Mouse (Mus musculus) thymus, postnatal 36 days (tissue): ENCODE measurements around the gene Dohh.

Experiments
- DNase-seq, 2 experiments: peaks; one replicate each; pipeline ENCODE4 v3.0.0; 2022; ENCODE audit warnings: mixed read lengths in 2 of 2

Gene Dohh

GRCm38 (mm10) chr10:81385603-81386306 is 1.5 kb downstream of the Dohh start:
- DNase-seq = no peak

DNA sequence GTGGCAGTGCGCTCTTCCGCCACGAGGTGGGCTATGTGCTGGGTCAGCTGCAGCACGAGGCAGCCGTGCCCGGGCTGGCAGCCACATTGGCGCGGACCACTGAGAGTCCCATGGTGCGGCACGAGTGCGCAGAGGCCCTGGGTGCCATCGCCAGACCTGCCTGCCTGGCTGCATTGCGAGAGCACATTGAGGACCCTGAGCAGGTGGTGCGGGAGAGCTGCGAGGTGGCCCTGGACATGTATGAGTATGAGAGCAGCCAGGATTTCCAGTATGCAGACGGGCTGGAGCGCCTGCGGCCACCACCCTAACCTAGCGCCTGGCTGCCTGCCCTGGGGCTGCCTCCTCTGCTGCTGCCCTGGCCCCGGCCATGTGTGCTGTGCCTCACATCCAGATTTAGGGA is 3.5 kb downstream of the Dohh start:
- DNase-seq = no peak

GRCm38 (mm10) chr10:81388505-81389055 is 4.4 kb downstream of the Dohh start, which contains the start of gene Gm48552:
Gene Gm48552, plus strand, starts transcription at chr10:81389005.
- no peak for DNase-seq

DNA sequence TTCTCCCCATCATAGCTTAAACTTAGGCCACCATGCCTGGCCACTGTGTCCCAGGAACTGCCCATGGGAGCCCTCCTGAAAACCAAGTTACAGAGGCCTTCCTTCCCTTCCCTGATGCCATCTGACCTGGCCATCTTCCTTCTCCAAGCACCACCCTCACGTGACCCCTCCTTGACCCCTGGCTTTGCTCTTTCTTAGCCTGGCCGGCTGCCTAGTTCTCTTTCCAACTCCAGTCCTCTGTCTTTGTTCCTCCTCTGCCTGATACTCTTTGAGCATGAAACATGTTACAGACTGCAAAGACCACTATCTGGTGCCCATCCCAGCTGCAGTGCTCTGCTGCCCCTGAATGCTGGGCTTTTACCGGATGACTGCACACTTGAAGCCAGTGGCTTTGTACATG is 5.1 kb downstream of the Dohh start:
- no peak for DNase-seq

DNA sequence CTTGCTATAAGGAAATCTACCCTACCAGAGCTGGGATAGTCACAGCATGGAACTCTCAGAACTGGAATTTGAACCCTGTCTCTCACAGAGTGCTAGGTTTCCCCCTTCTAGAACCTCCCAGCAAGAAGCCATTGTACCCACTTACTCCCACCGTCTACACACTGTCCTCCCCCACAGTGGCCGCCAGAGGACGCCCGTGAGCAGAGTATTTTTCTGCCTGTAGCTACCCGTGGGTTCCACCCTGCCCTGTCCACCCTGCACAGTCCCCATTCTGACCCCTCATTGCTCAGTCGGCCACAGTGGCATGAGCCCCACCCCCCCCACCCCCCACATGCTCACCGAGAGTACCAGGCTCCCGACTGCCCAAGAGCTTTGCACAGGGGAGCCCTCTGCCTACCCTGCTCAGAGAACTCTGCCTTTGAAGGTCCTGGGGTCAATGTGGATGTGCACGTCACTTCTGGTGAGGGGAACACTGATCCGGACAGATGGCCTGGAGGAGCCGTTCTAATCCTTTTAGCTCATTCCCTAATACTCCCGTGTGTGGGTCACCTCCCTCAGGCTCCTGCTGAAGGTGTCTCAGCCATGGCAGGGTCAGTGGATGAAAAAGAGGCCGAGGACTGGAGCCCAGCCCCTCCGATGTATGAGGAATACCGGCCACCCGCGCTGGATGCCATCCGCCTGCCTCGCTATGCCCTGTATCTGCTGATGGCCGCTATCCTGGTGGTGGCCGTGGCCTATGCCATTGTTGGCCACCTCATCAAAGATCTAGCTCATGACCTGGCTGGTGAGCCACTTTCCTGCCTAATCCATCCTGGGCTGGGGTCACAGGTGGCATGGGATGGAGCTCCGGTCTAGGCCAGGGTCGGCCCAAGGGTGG is 5.8 kb downstream of the Dohh start:
- peak; percentile 72 to 79 for DNase-seq

DNA sequence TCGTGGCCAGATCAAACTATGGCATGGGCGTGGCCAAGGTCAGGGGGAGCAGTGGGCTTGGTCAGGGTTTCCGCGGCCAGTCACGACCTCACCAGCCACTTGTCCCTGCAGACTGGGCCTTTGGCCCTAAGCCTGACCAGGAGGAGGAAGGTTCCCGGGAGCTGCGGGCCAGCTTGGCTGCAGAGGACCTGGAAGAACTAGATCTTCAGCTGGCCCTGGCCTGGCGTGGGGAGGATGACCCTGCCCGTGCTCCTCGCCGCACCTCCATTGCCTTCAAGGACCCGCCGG is 6.4 kb downstream of the Dohh start:
- no peak for DNase-seq

DNA sequence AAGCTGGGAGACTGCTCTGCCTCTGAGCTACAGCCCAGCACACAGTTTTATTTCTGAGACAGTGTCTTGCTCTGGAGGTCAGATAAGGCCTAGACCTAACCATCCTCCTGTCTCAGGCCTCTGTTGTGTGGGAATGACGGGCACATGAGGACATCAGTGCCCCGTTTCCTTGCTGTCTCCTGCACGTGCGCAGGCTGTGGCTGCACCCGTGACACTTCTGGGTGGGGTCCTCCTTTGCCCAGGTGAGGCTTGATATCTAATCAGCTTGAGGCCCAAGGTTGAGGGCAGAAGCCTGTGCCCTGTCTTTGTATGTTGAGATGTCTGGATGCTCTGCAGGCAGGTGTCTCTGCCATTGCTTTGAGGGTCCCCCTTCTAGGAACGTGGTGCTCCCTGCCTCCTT is 8.0 kb downstream of the Dohh start:
- DNase-seq = no peak

DNA sequence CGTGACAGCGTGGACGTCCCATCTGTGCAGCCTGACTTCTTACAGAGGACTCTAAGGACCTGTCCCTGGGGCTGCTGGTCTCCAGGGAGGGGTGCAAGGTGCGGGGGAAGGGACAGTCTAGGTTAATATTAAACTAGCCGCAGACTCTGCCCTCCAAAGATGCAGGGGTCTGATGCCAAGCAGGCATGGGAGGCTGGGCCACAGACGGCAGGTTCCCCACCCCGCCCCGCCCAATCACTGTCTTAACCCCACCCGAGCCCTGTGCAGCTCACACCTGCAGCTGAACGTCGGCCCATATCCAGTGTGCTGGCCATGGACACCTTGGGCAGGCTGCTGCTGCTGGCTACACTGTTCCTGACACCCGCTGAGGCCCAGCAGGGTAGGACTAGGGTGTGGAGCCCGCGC is 8.6 kb downstream of the Dohh start, which contains the start of gene Smim24:
Smim24 (plus strand) TSS at position 271 of the 405 bp plus-strand sequence.
- DNase-seq = no peak

GRCm38 (mm10) chr10:81393456-81394063 is 9.3 kb downstream of the Dohh start:
- DNase-seq = peak; percentile 75 to 80

- peak; percentile 67 to 72 for DNase-seq
Measured at GRCm38 (mm10) chr10:81395127-81395526, 10.9 kb downstream of the Dohh start.

DNA sequence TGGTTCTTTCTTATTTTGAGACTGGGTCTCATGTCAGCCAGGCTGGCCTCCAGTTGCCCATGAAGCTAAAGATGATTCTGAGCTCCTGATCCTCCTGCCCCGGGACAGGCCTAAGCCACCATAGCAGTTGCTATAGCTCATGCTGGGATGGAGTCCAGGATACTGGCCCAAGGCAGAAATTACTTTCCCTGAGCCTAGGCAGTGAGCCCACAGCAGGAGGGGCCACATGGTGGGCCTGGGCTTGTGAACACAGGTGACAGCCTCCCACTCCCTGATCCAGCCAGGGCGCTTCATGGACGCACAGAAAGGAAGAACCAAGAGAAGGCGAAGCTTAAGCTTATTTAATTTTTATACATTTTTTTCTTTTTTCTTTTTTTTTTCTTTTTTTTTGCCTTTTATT is 11.6 kb downstream of the Dohh start:
- DNase-seq = no peak

GRCm38 (mm10) chr10:81396749-81397148 is 12.5 kb downstream of the Dohh start:
- DNase-seq = peak in 1 of 2 experiments; percentile 51

DNA sequence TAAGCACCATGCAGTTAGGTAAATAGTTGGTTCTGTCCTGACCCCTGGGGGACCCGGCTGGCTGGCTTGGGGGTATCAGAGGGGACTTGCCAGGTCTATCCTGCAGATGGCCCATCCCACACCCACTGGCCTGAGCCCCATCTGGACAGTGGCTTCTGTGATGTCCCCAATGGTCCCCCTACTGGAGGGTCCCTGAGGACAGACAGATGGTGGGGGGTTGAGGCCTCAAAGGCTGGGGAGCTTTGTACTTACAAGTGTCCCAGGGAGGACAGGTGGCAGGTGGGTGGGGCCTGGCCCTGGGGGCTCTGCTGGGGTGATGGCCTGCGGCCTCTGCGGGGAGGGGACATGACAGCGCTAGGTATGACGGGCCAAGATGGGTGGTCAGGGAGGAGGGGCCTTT is 15.1 kb downstream of the Dohh start:
- no peak for DNase-seq

DNA sequence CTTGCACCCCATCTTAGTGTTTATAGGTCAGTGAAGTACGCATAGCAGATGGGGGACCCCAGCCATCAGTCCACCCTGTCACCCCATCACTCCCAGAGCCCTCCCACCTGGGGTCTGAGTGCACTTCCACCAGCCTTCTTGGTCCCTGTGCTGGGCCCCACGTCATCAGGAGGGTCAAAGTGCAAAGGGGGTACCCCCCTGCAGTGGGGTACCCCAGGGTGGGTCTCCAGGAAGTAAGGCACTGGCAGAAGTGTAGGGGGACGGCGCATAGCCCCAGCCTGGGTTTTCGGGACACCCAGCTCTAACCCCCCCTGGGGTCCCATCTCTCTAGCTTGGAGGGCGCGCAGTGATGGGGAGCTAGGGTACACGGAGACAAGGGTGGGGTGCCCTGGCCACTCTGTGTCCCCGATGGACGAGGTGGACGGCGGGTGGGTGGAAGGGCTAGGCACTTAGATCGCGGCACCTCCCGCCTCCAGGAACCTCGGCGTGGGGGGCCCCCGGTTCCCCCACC is 15.6 kb downstream of the Dohh start:
- no peak for DNase-seq

GRCm38 (mm10) chr10:81400371-81401204 is 16.4 kb downstream of the Dohh start:
- no peak for DNase-seq

- DNase-seq = no peak
Measured at GRCm38 (mm10) chr10:81401205-81401520, 16.9 kb downstream of the Dohh start.

- no peak for DNase-seq
Measured at GRCm38 (mm10) chr10:81401521-81402226, 17.4 kb downstream of the Dohh start.

GRCm38 (mm10) chr10:81402227-81402765 is 18.1 kb downstream of the Dohh start:
- DNase-seq = no peak

GRCm38 (mm10) chr10:81403511-81403910 is 19.3 kb downstream of the Dohh start:
- no peak for DNase-seq

DNA sequence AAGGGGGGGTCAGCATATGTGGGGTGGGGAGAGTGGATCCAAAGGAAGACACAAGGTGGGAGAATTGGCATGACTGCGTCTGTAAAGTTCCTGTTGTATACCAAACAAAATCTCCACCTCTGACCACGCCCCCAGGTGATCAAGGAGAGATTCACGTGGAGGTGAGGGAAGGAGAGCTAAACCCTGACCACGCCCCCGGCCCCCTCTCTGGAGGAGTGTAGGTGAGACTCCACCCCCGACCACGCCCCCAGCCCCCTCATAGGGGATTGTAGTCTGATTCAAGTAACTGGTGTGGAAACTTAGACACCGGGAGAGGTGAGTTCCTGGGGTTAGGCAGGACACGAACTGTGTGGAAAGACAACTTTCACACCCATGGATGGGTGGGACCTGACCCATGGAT is 19.9 kb downstream of the Dohh start:
- no peak for DNase-seq

DNA sequence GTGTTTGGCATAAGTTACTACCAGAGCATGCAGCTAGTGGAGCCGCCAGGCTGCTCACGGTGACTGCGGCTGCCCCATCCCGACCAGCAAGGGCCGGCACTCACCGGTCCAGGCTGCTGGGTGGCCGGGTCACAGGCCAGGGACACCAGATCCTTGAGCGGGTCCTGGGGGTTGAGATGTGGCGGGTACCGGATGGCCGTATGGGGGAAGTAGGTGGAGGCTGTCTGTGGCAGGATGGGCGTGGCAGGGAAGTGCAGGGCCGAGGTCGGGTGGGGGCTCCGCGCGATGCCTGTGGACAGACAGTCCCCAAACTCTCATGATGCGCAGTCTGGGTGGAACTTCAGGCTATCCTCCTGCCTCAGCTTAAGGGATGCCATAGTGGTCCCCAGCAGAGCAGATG is 20.5 kb downstream of the Dohh start:
- no peak for DNase-seq
